ENCODE assay signal across 16 mouse cellular contexts in the genomic region with DNA sequence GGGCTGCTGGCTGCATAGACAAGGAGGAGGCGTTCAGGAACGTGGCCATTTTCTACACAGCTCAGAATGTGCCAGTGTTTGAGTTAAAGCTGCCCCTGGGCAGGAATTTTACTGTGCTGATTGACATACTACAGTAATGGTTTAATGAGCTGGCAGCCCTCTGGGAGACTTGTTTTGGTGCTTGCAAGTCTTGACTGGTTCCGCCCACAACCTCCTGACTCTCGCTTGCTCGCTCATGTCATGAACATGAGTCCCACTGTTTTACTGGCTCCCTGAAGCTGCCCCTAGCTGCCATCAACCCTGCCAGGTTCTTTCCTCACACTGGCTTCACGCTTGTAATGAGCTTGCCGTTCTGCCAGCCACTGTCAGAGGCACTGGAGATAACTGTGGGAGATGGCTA. TPM values are rescaled to one million over a fixed set of nuclear protein-coding genes. Genes with fewer than 3 reads are reported as not detected.
DNase-seq lines count a peak whose midpoint lies in the region; ATAC-seq lines count a peak whose summit lies in the region.
"Had no signal": no experiment of that assay in that cellular context is flagged by ENCODE, and none has a peak within 500 bp of the region (broad histone marks: within the 10 kb centered on the region; RNA-seq: fewer than 3 reads in every experiment).

No protein-coding gene starts in this region.

- no peak overlapping the region for H3K9ac ChIP-seq in embryonic facial prominence, embryonic 11.5 days (replicated peaks; ENCODE audit: low read length)
- no peak overlapping the region for H3K9ac ChIP-seq in limb, embryonic 13.5 days
- H3K9ac ChIP-seq: intestine, embryonic 15.5 days; liver, embryonic 14.5 days had no signal

- DNase-seq in embryonic facial prominence, embryonic 11.5 days (ENCODE audit: low spot score) = peak; percentile 21
- no peak for DNase-seq in embryonic facial prominence, embryonic 10.5 days (ENCODE audit: low spot score)
- DNase-seq in limb, embryonic 10.5 days (ENCODE audit: low spot score) = no peak
- DNase-seq in fat pad, adult 2 months (ENCODE audit: extremely low read depth, low read depth, low spot score) = peak; percentile 98
- peak; percentile 6 to 62 for DNase-seq in left cerebral cortex, postnatal 14 days (ENCODE audit: low spot score in 2 of 2)
- no peak for DNase-seq in gastrocnemius, postnatal 4 days (ENCODE audit: low spot score in 2 of 2)
- DNase-seq in adrenal gland, adult 8-10 months = no peak
- DNase-seq: adrenal gland, postnatal 10 days; cerebellum, adult 9-11 months; thymus, postnatal 25 days had no signal

- no peaks in the 10 kb centered on the region for H3K9me3 ChIP-seq in embryonic facial prominence, embryonic 11.5 days (replicated peaks; ENCODE audit: control insufficient read depth, low read length)
- H3K9me3 ChIP-seq in embryonic facial prominence, embryonic 10.5 days = peaks cover 7% of the 10 kb centered on the region; the same call in 1 of the 2 replicates
- H3K9me3 ChIP-seq in limb, embryonic 13.5 days = no peaks in the 10 kb centered on the region
- no peaks in the 10 kb centered on the region for H3K9me3 ChIP-seq in limb, embryonic 10.5 days (replicated peaks)
- H3K9me3 ChIP-seq: intestine, embryonic 15.5 days had no signal

- no peak overlapping the region for H3K4me2 ChIP-seq in embryonic facial prominence, embryonic 11.5 days (ENCODE audit: low read depth, low read length)
- H3K4me2 ChIP-seq in limb, embryonic 13.5 days (replicated peaks) = no peak overlapping the region
- H3K4me2 ChIP-seq: intestine, embryonic 15.5 days had no signal

- no peaks in the 10 kb centered on the region for H3K36me3 ChIP-seq in embryonic facial prominence, embryonic 11.5 days (replicated peaks; ENCODE audit: control insufficient read depth, insufficient read depth, low read depth, low read length)
- no peaks in the 10 kb centered on the region for H3K36me3 ChIP-seq in embryonic facial prominence, embryonic 10.5 days (replicated peaks)
- no peaks in the 10 kb centered on the region for H3K36me3 ChIP-seq in limb, embryonic 13.5 days
- no peaks in the 10 kb centered on the region for H3K36me3 ChIP-seq in limb, embryonic 10.5 days
- H3K36me3 ChIP-seq: forebrain, embryonic 10.5 days; intestine, embryonic 15.5 days had no signal

- no peaks in the 10 kb centered on the region for H3K4me1 ChIP-seq in embryonic facial prominence, embryonic 11.5 days (ENCODE audit: control insufficient read depth, insufficient read depth, low read length)
- H3K4me1 ChIP-seq in embryonic facial prominence, embryonic 10.5 days = no peaks in the 10 kb centered on the region
- peaks cover 8% of the 10 kb centered on the region; the same call in 1 of the 2 replicates for H3K4me1 ChIP-seq in limb, embryonic 13.5 days
- H3K4me1 ChIP-seq in limb, embryonic 10.5 days = no peaks in the 10 kb centered on the region
- H3K4me1 ChIP-seq: forebrain, embryonic 10.5 days; intestine, embryonic 15.5 days had no signal

- no peak for ATAC-seq in embryonic facial prominence, embryonic 11.5 days (replicated peaks; ENCODE audit: insufficient number of reproducible peaks, low FRiP score, low TSS enrichment, low read depth)
- ATAC-seq in limb, embryonic 13.5 days (ENCODE audit: low FRiP score, low read depth) = 0 out of 2 replicates have a peak, but pooled peaks have one; percentile 32
- ATAC-seq: intestine, embryonic 15.5 days had no signal

- 78% methylated on average over 7 of the region's 7 CpGs for WGBS in embryonic facial prominence, embryonic 11.5 days
- WGBS in embryonic facial prominence, embryonic 10.5 days = 81% methylated on average over 7 of the region's 7 CpGs
- WGBS in limb, embryonic 13.5 days = 46% methylated on average over 7 of the region's 7 CpGs
- WGBS in limb, embryonic 10.5 days = 76% methylated on average over 7 of the region's 7 CpGs

- intact Hi-C loops in left cerebral cortex, postnatal 14 days (cut with DNase I) = no loop called here

- H3K27me3 ChIP-seq in embryonic facial prominence, embryonic 11.5 days (ENCODE audit: control insufficient read depth, insufficient read depth, low read length) = no peaks in the 10 kb centered on the region
- H3K27me3 ChIP-seq in embryonic facial prominence, embryonic 10.5 days (replicated peaks; ENCODE audit: low read depth, poor library complexity, severe bottlenecking) = no peaks in the 10 kb centered on the region
- no peaks in the 10 kb centered on the region for H3K27me3 ChIP-seq in limb, embryonic 13.5 days
- H3K27me3 ChIP-seq in limb, embryonic 10.5 days (ENCODE audit: low read depth, poor library complexity, severe bottlenecking) = no peaks in the 10 kb centered on the region
- H3K27me3 ChIP-seq: intestine, embryonic 15.5 days had no signal

- no peak overlapping the region for H3K4me3 ChIP-seq in embryonic facial prominence, embryonic 11.5 days (ENCODE audit: low read depth, low read length)
- H3K4me3 ChIP-seq in embryonic facial prominence, embryonic 10.5 days = no peak overlapping the region
- H3K4me3 ChIP-seq in limb, embryonic 13.5 days = no peak overlapping the region
- H3K4me3 ChIP-seq in limb, embryonic 10.5 days = no peak overlapping the region
- H3K4me3 ChIP-seq: forebrain, embryonic 10.5 days; intestine, embryonic 15.5 days had no signal

- no peak overlapping the region for H3K27ac ChIP-seq in embryonic facial prominence, embryonic 11.5 days (replicated peaks; ENCODE audit: low read depth, low read length)
- H3K27ac ChIP-seq in embryonic facial prominence, embryonic 10.5 days (replicated peaks) = no peak overlapping the region
- H3K27ac ChIP-seq in limb, embryonic 13.5 days = no peak overlapping the region
- no peak overlapping the region for H3K27ac ChIP-seq in limb, embryonic 10.5 days
- H3K27ac ChIP-seq: forebrain, embryonic 10.5 days; intestine, embryonic 15.5 days; liver, embryonic 14.5 days had no signal

RNA-seq across cellular contexts. Expression of a gene that starts 13.2 kb away (rescaled TPM):
- polyA plus RNA-seq in embryonic facial prominence, embryonic 11.5 days (2014; fragmentation: Nextera tagmentation; extraction: Ambion mirVana) = 0.15 and 0.18 TPM in 2 replicates
- 0.30 and 0.88 TPM in 2 replicates for polyA plus RNA-seq in embryonic facial prominence, embryonic 10.5 days (2016; fragmentation: Nextera tagmentation; extraction: Ambion mirVana)
- polyA plus RNA-seq in limb, embryonic 13.5 days (2015; fragmentation: Nextera tagmentation; extraction: Ambion mirVana) = 0.37 and 0.74 TPM in 2 replicates
- 0.31 and 0.36 TPM in 2 replicates for polyA plus RNA-seq in limb, embryonic 10.5 days (2016; fragmentation: Nextera tagmentation; extraction: Ambion mirVana)
- total RNA-seq in left cerebral cortex, postnatal 14 days (2021) = under 1 TPM; 0.08 to 0.15 TPM
- under 1 TPM in 1 of 2 experiments, not detected in 1; 0.05 TPM for total RNA-seq in gastrocnemius, postnatal 4 days (2021)
- total RNA-seq in adrenal gland, adult 8-10 months (2022) = not detected
- total RNA-seq: adrenal gland, postnatal 10 days had no signal
- polyA plus RNA-seq: heart, embryonic 14.5 days; liver, embryonic 14.5 days; neural tube, embryonic 11.5 days had no signal

RNA-seq across cellular contexts. Expression of a gene that starts 34.3 kb away (rescaled TPM):
- 412 and 422 TPM in 2 replicates for polyA plus RNA-seq in embryonic facial prominence, embryonic 11.5 days (2014; fragmentation: Nextera tagmentation; extraction: Ambion mirVana)
- 416 and 431 TPM in 2 replicates for polyA plus RNA-seq in embryonic facial prominence, embryonic 10.5 days (2016; fragmentation: Nextera tagmentation; extraction: Ambion mirVana)
- 340 and 343 TPM in 2 replicates for polyA plus RNA-seq in limb, embryonic 13.5 days (2015; fragmentation: Nextera tagmentation; extraction: Ambion mirVana)
- 438 and 454 TPM in 2 replicates for polyA plus RNA-seq in limb, embryonic 10.5 days (2016; fragmentation: Nextera tagmentation; extraction: Ambion mirVana)
- total RNA-seq in left cerebral cortex, postnatal 14 days (2021) = 100 to 1,000 TPM; 128 to 130 TPM
- 100 to 1,000 TPM; 129 to 150 TPM for total RNA-seq in gastrocnemius, postnatal 4 days (2021)
- 100 to 1,000 TPM; 150 to 167 (median 162) TPM for total RNA-seq in adrenal gland, adult 8-10 months (2022)

RNA-seq across cellular contexts. Expression of a gene that starts 45.1 kb away (rescaled TPM):
- polyA plus RNA-seq in embryonic facial prominence, embryonic 11.5 days (2014; fragmentation: Nextera tagmentation; extraction: Ambion mirVana) = 0.06 TPM in 1 of 2 replicates, not detected in the other
- polyA plus RNA-seq in embryonic facial prominence, embryonic 10.5 days (2016; fragmentation: Nextera tagmentation; extraction: Ambion mirVana) = 0.03 and 0.06 TPM in 2 replicates
- 0.03 TPM in 1 of 2 replicates, not detected in the other for polyA plus RNA-seq in limb, embryonic 13.5 days (2015; fragmentation: Nextera tagmentation; extraction: Ambion mirVana)
- polyA plus RNA-seq in limb, embryonic 10.5 days (2016; fragmentation: Nextera tagmentation; extraction: Ambion mirVana) = 0.01 TPM in 1 of 2 replicates, not detected in the other
- not detected for total RNA-seq in left cerebral cortex, postnatal 14 days (2021)
- total RNA-seq in gastrocnemius, postnatal 4 days (2021) = not detected
- total RNA-seq in adrenal gland, adult 8-10 months (2022) = not detected
- total RNA-seq: adrenal gland, postnatal 10 days had no signal
- polyA plus RNA-seq: heart, embryonic 14.5 days; liver, embryonic 14.5 days had no signal

Comparison
In these comparisons a context has a peak if more than half of its experiments do, and no peak if none do; other contexts are left out.
1. DNase-seq: peak in embryonic facial prominence, embryonic 11.5 days (single experiment), fat pad, adult 2 months (single experiment) and left cerebral cortex, postnatal 14 days (2 of 2); none in embryonic facial prominence, embryonic 10.5 days (single experiment), limb, embryonic 10.5 days (single experiment), gastrocnemius, postnatal 4 days (0 of 2) and adrenal gland, adult 8-10 months (single experiment).